Mouse (Mus musculus) liver, embryonic 14.5 days (tissue): ENCODE measurements around the gene Kxd1. TPM values are rescaled to one million over a fixed set of nuclear protein-coding genes. Genes with fewer than 3 reads are reported as not detected.

Experiments
- ATAC-seq: fragments of 200-750 bp; cut with Nextera tagmentation; 2 replicates; pipeline ENCODE4 v1.8.0; 2017; ENCODE audit warnings: moderate number of reproducible peaks, mild to moderate bottlenecking, moderate library complexity; ENCODE audit not compliant: insufficient read depth
- DNase-seq, 3 experiments: peaks; one replicate each; pipeline ENCODE4 v3.0.0-alpha.2; 2012 to 2013; ENCODE audit warnings: low read depth in 3 of 3, low spot score in 3 of 3
- H3K27ac ChIP-seq: fragments of 300-500 bp; sonication (generic); 2 replicates; pipeline ENCODE4 v1.5.1; 2014; ENCODE audit warnings: moderate library complexity, mild to moderate bottlenecking, control low read depth, inconsistent platforms
- H3K27me3 ChIP-seq: fragments of 300-500 bp; sonication (generic); 2 replicates; pipeline ENCODE4 v1.6.1; 2014; ENCODE audit warnings: mild to moderate bottlenecking, low read length, moderate library complexity; ENCODE audit not compliant: control insufficient read depth, insufficient read depth
- H3K36me3 ChIP-seq: fragments of 300-500 bp; sonication (generic); replicated peaks from 2 replicates; pipeline ENCODE4 v1.6.1; 2014; ENCODE audit warnings: low read depth; ENCODE audit not compliant: control insufficient read depth, insufficient read depth
- H3K4me1 ChIP-seq, 2 experiments: fragments of 200-500 bp in 1 of 2; fragments of 300-500 bp in 1 of 2; sonication (generic) in 1 of 2; replicated peaks; 2 replicates each; pipeline ENCODE4 v1.6.1; 2012 to 2014; ENCODE audit warnings: antibody characterized with exemption in 1 of 2, inconsistent platforms in 1 of 2, low read length in 1 of 2; ENCODE audit not compliant: control insufficient read depth in 2 of 2, insufficient read depth in 2 of 2
- H3K4me2 ChIP-seq: fragments of 300-500 bp; sonication (generic); 2 replicates; pipeline ENCODE4 v1.6.1; 2014; ENCODE audit warnings: low read depth, mild to moderate bottlenecking, control low read depth, moderate library complexity
- H3K4me3 ChIP-seq, 2 experiments: fragments of 200-500 bp in 1 of 2; fragments of 300-500 bp in 1 of 2; sonication (generic) in 1 of 2; 2 replicates each; pipeline ENCODE4 v1.5.1; 2012 to 2014; ENCODE audit warnings: low read depth in 2 of 2, low read length in 2 of 2, mild to moderate bottlenecking in 2 of 2, control low read depth in 1 of 2, inconsistent platforms in 1 of 2, moderate library complexity in 1 of 2; ENCODE audit not compliant: insufficient read depth in 1 of 2
- H3K9ac ChIP-seq: fragments of 300-500 bp; sonication (generic); replicated peaks from 2 replicates; pipeline ENCODE4 v1.6.1; 2014; ENCODE audit warnings: mild to moderate bottlenecking, control low read depth, moderate library complexity
- H3K9me3 ChIP-seq: fragments of 300-500 bp; sonication (generic); 2 replicates; pipeline ENCODE4 v1.6.1; 2016; ENCODE audit warnings: low read length, mixed read lengths; ENCODE audit not compliant: control insufficient read depth
- CTCF ChIP-seq: IDR thresholded peaks from 2 replicates; pipeline ENCODE4 v1.5.1; 2016; ENCODE audit warnings: antibody characterized with exemption, low read depth, control low read depth
- EP300 ChIP-seq: IDR thresholded peaks from 2 replicates; pipeline ENCODE4 v1.6.1; 2016; ENCODE audit warnings: antibody characterized with exemption, low read depth
- WGBS: fragments of 180-500 bp; shearing (Covaris S2); extraction: QIAGEN DNeasy Blood & Tissue Kit; methylation state at CpG from one replicate; pipeline ENCODE4 v1.1.7; 2014; ENCODE audit not compliant: insufficient replicate concordance; 5-methylcytosine and 5-hydroxymethylcytosine counted together
- polyA plus RNA-seq, 2 experiments: library from polyadenylated mRNA; depleted of rRNA in 1 of 2; stranded (reverse) in 1 of 2; unstranded in 1 of 2; fragments of >200 nt; fragmentation: Nextera tagmentation in 1 of 2; extraction: Ambion mirVana in 1 of 2; gene quantifications; 2 replicates each; pipeline versions ENCODE4 v1.2.1 to v1.2.3; 2012 to 2014

The Kxd1 gene
- polyA plus RNA-seq, 2 experiments, result 28.9 to 32.6 TPM

DNA sequence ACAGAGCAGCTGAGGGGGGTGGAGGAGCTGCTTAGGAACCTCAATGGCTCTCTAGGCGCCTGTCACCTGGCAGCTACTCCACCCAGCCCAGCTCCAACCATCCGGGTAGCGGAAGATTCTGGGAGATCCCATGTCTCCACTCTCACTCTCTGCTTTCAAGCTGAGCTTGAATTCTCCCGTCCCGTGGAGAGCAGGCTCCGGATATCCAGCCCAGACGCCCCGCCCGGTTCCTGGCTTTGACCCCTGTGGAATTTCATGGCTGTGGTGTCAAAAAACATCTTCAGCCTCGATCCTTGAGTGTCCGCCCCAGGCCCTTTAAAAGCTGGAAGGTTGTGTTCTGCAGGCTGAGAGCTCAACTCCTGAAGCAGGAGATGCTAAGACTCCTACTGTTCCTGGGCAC, 61.0 kb downstream of the Kxd1 start:
- Histone ChIP-seq H3K36me3 (no peaks in the 10 kb centered on the region), H3K4me1 (peaks cover 0 to 15% of the 10 kb centered on the region in 2 experiments; a peak in 3 of 4 replicates), H3K4me3 (no peak overlapping the region), H3K9ac (no peak overlapping the region), H3K27me3 (no peaks in the 10 kb centered on the region), H3K27ac (no peak overlapping the region), H3K4me2 (no peak overlapping the region), H3K9me3 (no peaks in the 10 kb centered on the region)
- 82% methylated on average over 11 of the region's 11 CpGs for WGBS
- ATAC-seq (no peak), DNase-seq (no peak)
- no peak for TF ChIP-seq CTCF
- TF ChIP-seq EP300, result no peak

- Histone ChIP-seq H3K4me3 (no peak overlapping the region), H3K4me2 (no peak overlapping the region), H3K27ac (no peak overlapping the region), H3K27me3 (no peaks in the 10 kb centered on the region), H3K9me3 (no peaks in the 10 kb centered on the region), H3K36me3 (no peaks in the 10 kb centered on the region), H3K9ac (no peak overlapping the region), H3K4me1 (peaks cover 0 to 15% of the 10 kb centered on the region in 2 experiments; a peak in 3 of 4 replicates)
- TF ChIP-seq CTCF, result no peak
- no peak for TF ChIP-seq EP300
- ATAC-seq, result no peak
- DNase-seq, result no peak
- 88% methylated on average over 4 of the region's 4 CpGs for WGBS
These were observed 61.5 kb downstream of the Kxd1 start for GRCm38 (mm10) chr8:70466305-70466704.

DNA sequence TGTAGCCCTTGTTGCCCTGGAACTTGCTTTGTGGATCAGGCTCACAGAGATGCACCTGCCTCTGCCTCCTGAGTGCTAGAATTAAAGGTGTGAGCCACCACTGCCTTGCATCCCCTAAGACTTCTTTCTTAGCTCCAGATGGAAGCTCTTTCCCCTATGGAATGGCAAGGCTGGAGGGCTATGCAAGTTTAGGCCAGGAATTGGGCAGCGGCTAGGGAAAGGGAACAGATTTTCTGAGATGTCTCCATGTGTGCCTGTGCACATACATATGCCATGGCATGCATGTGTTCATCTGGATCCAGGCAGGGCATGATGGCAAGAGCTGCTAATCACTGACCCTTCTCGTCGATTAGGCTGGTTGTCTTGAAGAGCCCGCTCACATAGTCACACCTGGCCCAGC, 62.1 kb downstream of the Kxd1 start:
- WGBS, result 70% methylated on average over 4 of the region's 4 CpGs
- no peak for ATAC-seq
- no peaks in the 10 kb centered on the region for H3K27me3 ChIP-seq
- H3K36me3 ChIP-seq, result no peaks in the 10 kb centered on the region
- no peaks in the 10 kb centered on the region for H3K9me3 ChIP-seq
- no peak overlapping the region for H3K4me3 ChIP-seq
- no peak for TF ChIP-seq EP300
- no peak for TF ChIP-seq CTCF
- no peak overlapping the region for H3K27ac ChIP-seq
- no peak for DNase-seq
- no peak overlapping the region for H3K9ac ChIP-seq
- peaks cover 0 to 15% of the 10 kb centered on the region in 2 experiments; a peak in 3 of 4 replicates for H3K4me1 ChIP-seq
- H3K4me2 ChIP-seq, result no peak overlapping the region

DNA sequence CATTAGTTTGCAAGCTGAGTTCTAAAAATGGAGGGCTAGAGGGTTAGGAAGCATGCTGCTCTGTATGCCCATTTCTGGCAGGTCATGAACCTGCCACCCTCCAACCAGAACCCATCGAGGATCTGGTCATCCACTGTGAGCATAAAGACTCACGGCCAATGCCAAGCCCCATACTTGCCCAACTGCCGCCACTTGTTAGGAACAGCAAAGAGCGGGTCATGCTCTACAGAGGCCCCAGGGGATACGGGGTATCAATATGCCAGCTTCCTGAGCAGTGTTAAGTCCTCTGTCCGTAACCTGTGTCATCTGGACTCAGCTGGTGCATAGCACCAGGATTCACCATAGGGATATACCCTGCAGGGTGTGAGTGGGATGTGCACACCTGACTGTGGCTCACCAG, 63.6 kb downstream of the Kxd1 start:
- ATAC-seq (no peak), DNase-seq (no peak)
- Histone ChIP-seq H3K27me3 (no peaks in the 10 kb centered on the region), H3K9me3 (no peaks in the 10 kb centered on the region), H3K9ac (no peak overlapping the region), H3K36me3 (no peaks in the 10 kb centered on the region), H3K4me2 (no peak overlapping the region), H3K4me1 (peaks cover 0 to 8% of the 10 kb centered on the region in 2 experiments; a peak in 3 of 4 replicates), H3K27ac (no peak overlapping the region), H3K4me3 (no peak overlapping the region)
- 84% methylated on average over 6 of the region's 6 CpGs for WGBS
- TF ChIP-seq CTCF, result no peak
- no peak for TF ChIP-seq EP300

DNA sequence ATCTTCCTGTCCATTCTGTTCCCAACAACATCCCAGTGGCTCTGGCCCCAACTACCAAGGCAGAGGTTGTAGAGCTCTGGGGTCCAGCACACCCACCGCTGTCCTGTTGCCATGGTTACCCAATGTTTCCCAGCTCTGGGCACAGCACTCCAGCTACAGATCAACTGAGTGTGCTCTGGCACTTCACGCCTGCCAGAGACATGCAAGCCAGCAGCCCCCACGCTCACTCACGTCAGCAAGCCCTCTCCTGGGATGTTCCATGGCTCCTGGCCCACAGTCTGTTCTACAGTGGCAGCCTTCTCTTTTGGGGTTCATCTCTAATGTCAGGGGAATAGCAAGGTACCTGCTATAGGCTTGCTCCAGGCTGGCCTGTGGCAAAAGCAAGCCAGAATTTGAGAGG, 64.5 kb downstream of the Kxd1 start:
- H3K9ac ChIP-seq, result no peak overlapping the region
- no peak for TF ChIP-seq CTCF
- TF ChIP-seq EP300, result no peak
- H3K4me3 ChIP-seq, result no peak overlapping the region
- H3K27ac ChIP-seq, result no peak overlapping the region
- DNase-seq (no peak), ATAC-seq (no peak)
- H3K9me3 ChIP-seq, result no peaks in the 10 kb centered on the region
- no peak overlapping the region for H3K4me2 ChIP-seq
- 85% methylated on average over 4 of the region's 4 CpGs for WGBS
- H3K4me1 ChIP-seq, result peaks cover 0 to 4% of the 10 kb centered on the region in 2 experiments; a peak in 1 of 4 replicates
- H3K36me3 ChIP-seq, result no peaks in the 10 kb centered on the region
- H3K27me3 ChIP-seq, result no peaks in the 10 kb centered on the region

GRCm38 (mm10) chr8:70462516-70462813, 65.3 kb downstream of the Kxd1 start:
- Histone ChIP-seq H3K9ac (no peak overlapping the region), H3K4me2 (no peak overlapping the region), H3K4me3 (no peak overlapping the region), H3K4me1 (0 out of 4 replicates have a peak, but pooled peaks cover 0 to 3% of the 10 kb centered on the region in 2 experiments), H3K27me3 (no peaks in the 10 kb centered on the region), H3K27ac (no peak overlapping the region), H3K36me3 (no peaks in the 10 kb centered on the region), H3K9me3 (no peaks in the 10 kb centered on the region)
- no peak for ATAC-seq
- TF ChIP-seq CTCF, result no peak
- TF ChIP-seq EP300, result no peak
- WGBS, result 82% methylated on average over 8 of the region's 8 CpGs
- DNase-seq, result no peak
